Comparison of ENCODE assay signal across 8 mouse cellular contexts in genomic region chr7:112233345-112234005, GRCm38 (mm10). TPM values are rescaled to one million over a fixed set of nuclear protein-coding genes. Genes with fewer than 3 reads are reported as not detected.
DNase-seq lines count a peak whose midpoint lies in the region; ATAC-seq and TF ChIP-seq lines count a peak whose summit lies in the region.
"Had no signal": no experiment of that assay in that cellular context is flagged by ENCODE, and none has a peak within 500 bp of the region (broad histone marks: within the 10 kb centered on the region; RNA-seq: fewer than 3 reads in every experiment).

No protein-coding gene starts in this region.

- 23% methylated on average over 7 of the region's 7 CpGs for WGBS in hindbrain, embryonic 14.5 days
- 21% methylated on average over 7 of the region's 7 CpGs for WGBS in limb, embryonic 14.5 days

- no peak for TF ChIP-seq CTCF in cortical plate, adult 2 months (IDR thresholded peaks at IDR 0.05; ENCODE audit: extremely low read depth, insufficient read depth, low read length)

- no peaks in the 10 kb centered on the region for H3K36me3 ChIP-seq in hindbrain, embryonic 14.5 days (replicated peaks; ENCODE audit: control insufficient read depth, insufficient read depth)
- no peaks in the 10 kb centered on the region for H3K36me3 ChIP-seq in limb, embryonic 14.5 days (ENCODE audit: control insufficient read depth, insufficient read depth, low read length)
- H3K36me3 ChIP-seq: limb, embryonic 13.5 days had no signal

- no peak overlapping the region for H3K9ac ChIP-seq in hindbrain, embryonic 14.5 days
- H3K9ac ChIP-seq in limb, embryonic 14.5 days (ENCODE audit: low read depth, low read length, severe bottlenecking) = no peak overlapping the region
- H3K9ac ChIP-seq: limb, embryonic 13.5 days had no signal

- no peaks in the 10 kb centered on the region for H3K9me3 ChIP-seq in hindbrain, embryonic 14.5 days (ENCODE audit: control insufficient read depth, low read length)
- no peaks in the 10 kb centered on the region for H3K9me3 ChIP-seq in limb, embryonic 14.5 days (ENCODE audit: control insufficient read depth, low read length)
- H3K9me3 ChIP-seq: limb, embryonic 13.5 days had no signal

- H3K4me1 ChIP-seq in cortical plate, adult 2 months (ENCODE audit: control insufficient read depth, insufficient read depth, low read length) = peaks cover 40% of the 10 kb centered on the region
- H3K4me1 ChIP-seq in hindbrain, embryonic 14.5 days (replicated peaks; ENCODE audit: control insufficient read depth, insufficient read depth, low read length) = peaks cover 11% of the 10 kb centered on the region
- peaks cover 4% of the 10 kb centered on the region; the same call in 1 of the 2 replicates for H3K4me1 ChIP-seq in limb, embryonic 14.5 days (ENCODE audit: control insufficient read depth, insufficient read depth, low read length)

- H3K27me3 ChIP-seq in hindbrain, embryonic 14.5 days (ENCODE audit: control insufficient read depth, insufficient read depth, low read length) = no peaks in the 10 kb centered on the region
- H3K27me3 ChIP-seq in limb, embryonic 14.5 days (ENCODE audit: control insufficient read depth, insufficient read depth, low read length) = no peaks in the 10 kb centered on the region

- H3K4me2 ChIP-seq in hindbrain, embryonic 14.5 days (replicated peaks) = no peak overlapping the region
- no peak overlapping the region for H3K4me2 ChIP-seq in limb, embryonic 14.5 days (replicated peaks; ENCODE audit: low read depth, low read length, severe bottlenecking)
- H3K4me2 ChIP-seq: limb, embryonic 13.5 days had no signal

- no peak overlapping the region for H3K4me3 ChIP-seq in cortical plate, adult 2 months (ENCODE audit: insufficient read depth, low read length)
- H3K4me3 ChIP-seq in hindbrain, embryonic 14.5 days (replicated peaks; ENCODE audit: low read length) = no peak overlapping the region
- H3K4me3 ChIP-seq in limb, embryonic 14.5 days (replicated peaks; ENCODE audit: low read length) = no peak overlapping the region
- H3K4me3 ChIP-seq: limb, embryonic 13.5 days had no signal

- 0 out of 2 replicates have a peak, but pooled peaks have one; percentile 21 for TF ChIP-seq POLR2A in cortical plate, adult 2 months (IDR thresholded peaks at IDR 0.05; ENCODE audit: extremely low read depth, insufficient read depth, low read length)
- TF ChIP-seq POLR2A in limb, embryonic 14.5 days (IDR thresholded peaks at IDR 0.05; ENCODE audit: borderline replicate concordance, extremely low read depth, insufficient read depth, insufficient read length) = no peak

- H3K27ac ChIP-seq in cortical plate, adult 2 months (ENCODE audit: insufficient read depth, low read length) = no peak overlapping the region
- no peak overlapping the region for H3K27ac ChIP-seq in hindbrain, embryonic 14.5 days
- H3K27ac ChIP-seq in limb, embryonic 14.5 days (replicated peaks; ENCODE audit: low read depth, low read length) = no peak overlapping the region
- H3K27ac ChIP-seq: limb, embryonic 13.5 days had no signal

- DNase-seq in brain, embryonic 18.5 days (ENCODE audit: low read depth, low spot score) = peak; percentile 67
- DNase-seq in hindbrain, embryonic 14.5 days (ENCODE audit: low spot score) = peak; percentile 68
- DNase-seq in limb, embryonic 14.5 days (ENCODE audit: low spot score) = peak; percentile 31
- peak; percentile 80 to 93 for DNase-seq in right cerebral cortex, postnatal 10 days (ENCODE audit: low spot score in 2 of 2)
- no peak for DNase-seq in gastrocnemius, postnatal 25 days
- DNase-seq in spleen, postnatal 4 days (ENCODE audit: low spot score in 2 of 2) = no peak

- ATAC-seq in hindbrain, embryonic 14.5 days (ENCODE audit: low FRiP score) = peak; percentile 53; the same call in 1 of the 2 replicates
- ATAC-seq in limb, embryonic 14.5 days (ENCODE audit: low FRiP score, low read depth) = no peak

RNA-seq across cellular contexts. Expression of gene Mical2, which starts 7.8 kb away (rescaled TPM):
- polyA plus RNA-seq in cortical plate, adult 2 months (2012; rRNA removed) = 371 and 405 TPM in 2 replicates
- polyA plus RNA-seq in hindbrain, embryonic 14.5 days (2014; fragmentation: Nextera tagmentation; extraction: Ambion mirVana) = 3.8 and 4.0 TPM in 2 replicates
- polyA plus RNA-seq in limb, embryonic 14.5 days (2012; rRNA removed) = 6.6 and 7.5 TPM in 2 replicates
- polyA plus RNA-seq in limb, embryonic 14.5 days (2014; fragmentation: Nextera tagmentation; extraction: Ambion mirVana) = 4.0 and 5.0 TPM in 2 replicates
- 100 to 1,000 TPM in 1 of 2 experiments, 10 to 100 TPM in 1; 36.1 to 131 TPM for total RNA-seq in gastrocnemius, postnatal 25 days (2021)

Comparison
In these comparisons a context has a peak if more than half of its experiments do, and no peak if none do; other contexts are left out.
1. DNase-seq: peak in brain, embryonic 18.5 days (single experiment), hindbrain, embryonic 14.5 days (single experiment), limb, embryonic 14.5 days (single experiment) and right cerebral cortex, postnatal 10 days (2 of 2); none in gastrocnemius, postnatal 25 days (single experiment) and spleen, postnatal 4 days (0 of 2).
2. RNA of gene Mical2, which starts 7.8 kb away (polyA plus RNA-seq): 371 to 405 TPM in cortical plate, adult 2 months; 4.0 to 7.5 TPM in limb, embryonic 14.5 days and 3.8 to 4.0 TPM in hindbrain, embryonic 14.5 days; every median in the first group is over 10 times any median in the second.